Comparison of ENCODE assay signal across 11 mouse cellular contexts in the genomic region with DNA sequence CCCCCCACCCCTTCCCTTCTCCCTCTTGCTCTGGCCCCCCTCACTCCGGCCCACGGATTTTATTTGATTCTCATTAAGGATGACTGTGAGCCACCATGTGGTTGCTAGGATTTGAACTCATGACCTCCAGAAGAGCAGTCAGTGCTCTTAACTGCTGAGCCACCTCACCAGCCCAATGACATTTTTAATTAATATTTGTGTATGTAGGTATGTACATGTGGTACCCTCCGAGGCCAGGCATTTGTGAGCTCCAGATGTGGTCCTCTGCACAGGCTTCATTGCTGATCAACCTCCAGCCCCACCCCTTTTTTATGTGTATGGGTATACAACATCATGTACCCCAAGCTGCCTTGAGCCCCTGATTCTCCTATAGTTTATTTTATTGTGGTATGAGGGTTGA. TPM values are rescaled to one million over a fixed set of nuclear protein-coding genes. Genes with fewer than 3 reads are reported as not detected.
A peak's percentile ranks its signal among the peaks of the same experiment; 100 is the strongest.
DNase-seq lines count a peak whose midpoint lies in the region; ATAC-seq and TF ChIP-seq lines count a peak whose summit lies in the region.
"Had no signal": no experiment of that assay in that cellular context is flagged by ENCODE, and none has a peak within 500 bp of the region (broad histone marks: within the 10 kb centered on the region; RNA-seq: fewer than 3 reads in every experiment).

No protein-coding gene starts in this region.

- H3K4me2 ChIP-seq in embryonic facial prominence, embryonic 12.5 days (replicated peaks) = peak overlapping the region; percentile 48
- H3K4me2 ChIP-seq in hindbrain, postnatal 0 days (ENCODE audit: low read depth, low read length) = peak overlapping the region; percentile 69
- peak overlapping the region; percentile 28; the same call in 1 of the 2 replicates for H3K4me2 ChIP-seq in midbrain, embryonic 15.5 days

- H3K36me3 ChIP-seq in embryonic facial prominence, embryonic 12.5 days = peaks cover 18% of the 10 kb centered on the region
- H3K36me3 ChIP-seq in hindbrain, postnatal 0 days (ENCODE audit: insufficient read depth, low read length) = no peaks in the 10 kb centered on the region; the same call in 1 of the 2 replicates
- H3K36me3 ChIP-seq in midbrain, embryonic 15.5 days (replicated peaks) = 0 out of 2 replicates have a peak, but pooled peaks cover 4% of the 10 kb centered on the region

- no peaks in the 10 kb centered on the region for H3K9me3 ChIP-seq in embryonic facial prominence, embryonic 12.5 days
- no peaks in the 10 kb centered on the region for H3K9me3 ChIP-seq in hindbrain, postnatal 0 days (ENCODE audit: low read length)
- no peaks in the 10 kb centered on the region for H3K9me3 ChIP-seq in midbrain, embryonic 15.5 days

- WGBS in embryonic facial prominence, embryonic 12.5 days = 69% methylated on average over 3 of the region's 3 CpGs
- 64% methylated on average over 3 of the region's 3 CpGs for WGBS in hindbrain, postnatal 0 days
- 79% methylated on average over 3 of the region's 3 CpGs for WGBS in midbrain, embryonic 15.5 days

- ATAC-seq in embryonic facial prominence, embryonic 12.5 days (ENCODE audit: insufficient number of reproducible peaks, insufficient read depth, low FRiP score, low TSS enrichment) = no peak
- no peak for ATAC-seq in hindbrain, postnatal 0 days
- no peak for ATAC-seq in midbrain, embryonic 15.5 days (replicated peaks)

- H3K4me1 ChIP-seq in embryonic facial prominence, embryonic 12.5 days = peaks cover 15% of the 10 kb centered on the region
- H3K4me1 ChIP-seq in hindbrain, postnatal 0 days (ENCODE audit: insufficient read depth, low read length) = 0 out of 2 replicates have a peak, but pooled peaks cover 5% of the 10 kb centered on the region
- H3K4me1 ChIP-seq in midbrain, embryonic 15.5 days = peaks cover 27% of the 10 kb centered on the region

- H3K27ac ChIP-seq in embryonic facial prominence, embryonic 12.5 days = no peak overlapping the region
- no peak overlapping the region for H3K27ac ChIP-seq in hindbrain, postnatal 0 days
- no peak overlapping the region for H3K27ac ChIP-seq in midbrain, embryonic 15.5 days

- H3K9ac ChIP-seq in embryonic facial prominence, embryonic 12.5 days = no peak overlapping the region
- no peak overlapping the region for H3K9ac ChIP-seq in hindbrain, postnatal 0 days (replicated peaks; ENCODE audit: low read length)
- no peak overlapping the region for H3K9ac ChIP-seq in midbrain, embryonic 15.5 days

- no peaks in the 10 kb centered on the region for H3K27me3 ChIP-seq in embryonic facial prominence, embryonic 12.5 days
- no peaks in the 10 kb centered on the region for H3K27me3 ChIP-seq in hindbrain, postnatal 0 days (ENCODE audit: insufficient read depth, low read length)
- H3K27me3 ChIP-seq in midbrain, embryonic 15.5 days (replicated peaks) = no peaks in the 10 kb centered on the region

- no peak for TF ChIP-seq CTCF in hindbrain, postnatal 0 days (IDR thresholded peaks at IDR 0.05; ENCODE audit: low read depth)

- DNase-seq in kidney, adult 9 months = peak; percentile 22
- no peak for DNase-seq in kidney, postnatal 36 days
- no peak for DNase-seq in hindbrain, postnatal 0 days (ENCODE audit: low spot score)
- no peak for DNase-seq in T-cell, adult 2 months (ENCODE audit: low spot score)
- DNase-seq in gastrocnemius, adult 18-20 months (ENCODE audit: low spot score) = no peak
- DNase-seq in urinary bladder, adult 2 months (ENCODE audit: low spot score) = no peak
- DNase-seq: embryo, embryonic 11 days; spleen, adult 18-20 months had no signal

- H3K4me3 ChIP-seq in embryonic facial prominence, embryonic 12.5 days = 0 out of 2 replicates have a peak overlapping the region, but pooled peaks have one; percentile 9
- no peak overlapping the region for H3K4me3 ChIP-seq in hindbrain, postnatal 0 days (ENCODE audit: low read length)
- no peak overlapping the region for H3K4me3 ChIP-seq in midbrain, embryonic 15.5 days

RNA-seq across cellular contexts. Expression of a gene that starts 4.0 kb away (rescaled TPM):
- polyA plus RNA-seq in embryonic facial prominence, embryonic 12.5 days (2016; fragmentation: Nextera tagmentation; extraction: Ambion mirVana) = 31.0 and 33.7 TPM in 2 replicates
- 15.8 and 19.0 TPM in 2 replicates for total RNA-seq in hindbrain, postnatal 0 days (2014; rRNA removed)
- 28.2 and 28.8 TPM in 2 replicates for polyA plus RNA-seq in hindbrain, postnatal 0 days (2015; fragmentation: Nextera tagmentation; extraction: Ambion mirVana)
- 23.2 and 24.5 TPM in 2 replicates for polyA plus RNA-seq in midbrain, embryonic 15.5 days (2015; fragmentation: Nextera tagmentation; extraction: Ambion mirVana)
- total RNA-seq in gastrocnemius, adult 18-20 months (2021) = 10 to 100 TPM; 10.2 to 11.5 TPM
- polyA plus RNA-seq in urinary bladder, adult 2 months (2012; rRNA removed) = 15.4 and 17.0 TPM in 2 replicates

RNA-seq across cellular contexts. Expression of a gene that starts 22.4 kb away (rescaled TPM):
- 93.8 and 94.2 TPM in 2 replicates for polyA plus RNA-seq in embryonic facial prominence, embryonic 12.5 days (2016; fragmentation: Nextera tagmentation; extraction: Ambion mirVana)
- 94.9 and 112 TPM in 2 replicates for total RNA-seq in hindbrain, postnatal 0 days (2014; rRNA removed)
- 111 and 118 TPM in 2 replicates for polyA plus RNA-seq in hindbrain, postnatal 0 days (2015; fragmentation: Nextera tagmentation; extraction: Ambion mirVana)
- 102 and 107 TPM in 2 replicates for polyA plus RNA-seq in midbrain, embryonic 15.5 days (2015; fragmentation: Nextera tagmentation; extraction: Ambion mirVana)
- 10 to 100 TPM; 48.0 to 50.7 TPM for total RNA-seq in gastrocnemius, adult 18-20 months (2021)
- 70.3 and 71.0 TPM in 2 replicates for polyA plus RNA-seq in urinary bladder, adult 2 months (2012; rRNA removed)

RNA-seq across cellular contexts. Expression of a gene that starts 29.1 kb away (rescaled TPM):
- 0.13 TPM in 1 of 2 replicates, not detected in the other for polyA plus RNA-seq in embryonic facial prominence, embryonic 12.5 days (2016; fragmentation: Nextera tagmentation; extraction: Ambion mirVana)
- total RNA-seq in hindbrain, postnatal 0 days (2014; rRNA removed) = 0.16 TPM in 1 of 2 replicates, not detected in the other
- 0.09 TPM in 1 of 2 replicates, not detected in the other for polyA plus RNA-seq in hindbrain, postnatal 0 days (2015; fragmentation: Nextera tagmentation; extraction: Ambion mirVana)
- polyA plus RNA-seq in midbrain, embryonic 15.5 days (2015; fragmentation: Nextera tagmentation; extraction: Ambion mirVana) = 0.17 TPM in 1 of 2 replicates, not detected in the other
- under 1 TPM; 0.36 to 0.62 TPM for total RNA-seq in gastrocnemius, adult 18-20 months (2021)
- 0.04 and 0.08 TPM in 2 replicates for polyA plus RNA-seq in urinary bladder, adult 2 months (2012; rRNA removed)
- polyA plus RNA-seq: liver, adult 2 months had no signal

RNA-seq across cellular contexts. Expression of a gene that starts 32.0 kb away (rescaled TPM):
- 874 and 888 TPM in 2 replicates for polyA plus RNA-seq in embryonic facial prominence, embryonic 12.5 days (2016; fragmentation: Nextera tagmentation; extraction: Ambion mirVana)
- 148 and 186 TPM in 2 replicates for total RNA-seq in hindbrain, postnatal 0 days (2014; rRNA removed)
- 321 and 322 TPM in 2 replicates for polyA plus RNA-seq in hindbrain, postnatal 0 days (2015; fragmentation: Nextera tagmentation; extraction: Ambion mirVana)
- polyA plus RNA-seq in midbrain, embryonic 15.5 days (2015; fragmentation: Nextera tagmentation; extraction: Ambion mirVana) = 418 and 429 TPM in 2 replicates
- total RNA-seq in gastrocnemius, adult 18-20 months (2021) = 100 to 1,000 TPM; 138 to 213 TPM
- polyA plus RNA-seq in urinary bladder, adult 2 months (2012; rRNA removed) = 272 and 309 TPM in 2 replicates

RNA-seq across cellular contexts. Expression of a gene that starts 48.7 kb away (rescaled TPM):
- polyA plus RNA-seq in embryonic facial prominence, embryonic 12.5 days (2016; fragmentation: Nextera tagmentation; extraction: Ambion mirVana) = 97.6 and 108 TPM in 2 replicates
- total RNA-seq in hindbrain, postnatal 0 days (2014; rRNA removed) = 71.2 and 74.0 TPM in 2 replicates
- 79.8 and 80.8 TPM in 2 replicates for polyA plus RNA-seq in hindbrain, postnatal 0 days (2015; fragmentation: Nextera tagmentation; extraction: Ambion mirVana)
- 112 and 123 TPM in 2 replicates for polyA plus RNA-seq in midbrain, embryonic 15.5 days (2015; fragmentation: Nextera tagmentation; extraction: Ambion mirVana)
- 10 to 100 TPM; 32.3 to 32.8 TPM for total RNA-seq in gastrocnemius, adult 18-20 months (2021)
- polyA plus RNA-seq in urinary bladder, adult 2 months (2012; rRNA removed) = 26.6 and 32.5 TPM in 2 replicates
